Mouse (Mus musculus) urinary bladder, adult 2 months (tissue): ENCODE results near the gene Eif2a. TPM values are rescaled to one million over a fixed set of nuclear protein-coding genes. Genes with fewer than 3 reads are reported as not detected.
"Not testable (repeated sequence)": the region's sequence is repeated elsewhere in the genome, so short reads cannot be mapped to it uniquely, and the experiment has no call there.

Experiments used
- DNase-seq: peaks from one replicate; pipeline ENCODE4 v3.0.0; 2022; ENCODE audit warnings: low spot score
- polyA plus RNA-seq: library from polyadenylated mRNA; depleted of rRNA; stranded (reverse); fragments of >200 nt; gene quantifications from 2 replicates; pipeline ENCODE4 v1.2.3, GENCODE M21; 2012

The Eif2a gene
- polyA plus RNA-seq, 1 experiment, result 46.6 TPM

- DNase-seq, result no peak
These were observed 4.3 kb upstream of the Eif2a start for GRCm38 (mm10) chr3:58521361-58521760.

GRCm38 (mm10) chr3:58523386-58523785, 2.2 kb upstream of the Eif2a start:
- no peak for DNase-seq

GRCm38 (mm10) chr3:58524246-58524645, 1.4 kb upstream of the Eif2a start:
- no peak for DNase-seq

GRCm38 (mm10) chr3:58525166-58525565, 455 bp upstream of the Eif2a start:
- DNase-seq, result no peak

- DNase-seq, result no peak
These were observed 752 bp downstream of the Eif2a start for GRCm38 (mm10) chr3:58526408-58526737.

GRCm38 (mm10) chr3:58536573-58536972, 11.0 kb downstream of the Eif2a start:
- DNase-seq, result no peak

- no peak for DNase-seq
These were observed 26.6 kb downstream of the Eif2a start for GRCm38 (mm10) chr3:58552001-58552811.

- DNase-seq, result no peak
These were observed 31.0 kb downstream of the Eif2a start for GRCm38 (mm10) chr3:58556649-58557048.

GRCm38 (mm10) chr3:58559887-58560286, 34.3 kb downstream of the Eif2a start:
- no peak for DNase-seq

GRCm38 (mm10) chr3:58561437-58561836, 35.8 kb downstream of the Eif2a start:
- no peak for DNase-seq

- no peak for DNase-seq
These were observed 45.2 kb downstream of the Eif2a start for GRCm38 (mm10) chr3:58570821-58571220.

- peak; percentile 98 for DNase-seq
These were observed 50.8 kb downstream of the Eif2a start, which contains the start of gene Selenot for GRCm38 (mm10) chr3:58576137-58577066. Selenot (plus strand) TSS chr3:58576636.

- DNase-seq, result no peak
These were observed 51.5 kb downstream of the Eif2a start for GRCm38 (mm10) chr3:58577067-58577503.

GRCm38 (mm10) chr3:58577506-58578050, 52.0 kb downstream of the Eif2a start:
- DNase-seq, result no peak

GRCm38 (mm10) chr3:58581530-58581929, 55.9 kb downstream of the Eif2a start:
- DNase-seq, result no peak

GRCm38 (mm10) chr3:58582297-58582696, 56.7 kb downstream of the Eif2a start:
- DNase-seq, result no peak

GRCm38 (mm10) chr3:58582788-58583426, 57.3 kb downstream of the Eif2a start:
- DNase-seq, result no peak

GRCm38 (mm10) chr3:58590544-58590943, 64.9 kb downstream of the Eif2a start:
- DNase-seq, result not testable (repeated sequence)

GRCm38 (mm10) chr3:58592666-58593065, 67.0 kb downstream of the Eif2a start:
- DNase-seq, result not testable (repeated sequence)

GRCm38 (mm10) chr3:58593623-58594022, 68.0 kb downstream of the Eif2a start:
- no peak for DNase-seq
